Mouse (Mus musculus) testis, adult 2 months (tissue): ENCODE data around the gene Osbp2. TPM values are rescaled to one million over a fixed set of nuclear protein-coding genes. Genes with fewer than 3 reads are reported as not detected.

Source experiments
- H3K27ac ChIP-seq: fragments of 200-500 bp; 2 replicates; pipeline ENCODE4 v1.5.1; 2012; ENCODE audit warnings: low read depth, low read length; ENCODE audit not compliant: control insufficient read depth, insufficient read depth
- H3K27me3 ChIP-seq: fragments of 200-500 bp; 2 replicates; pipeline ENCODE4 v1.6.1; 2012; ENCODE audit warnings: mild to moderate bottlenecking, low read length, moderate library complexity; ENCODE audit not compliant: control insufficient read depth, insufficient read depth
- H3K36me3 ChIP-seq: fragments of 200-500 bp; 2 replicates; pipeline ENCODE4 v1.6.1; 2012; ENCODE audit warnings: mild to moderate bottlenecking, low read length; ENCODE audit not compliant: control insufficient read depth, insufficient read depth
- H3K4me1 ChIP-seq: fragments of 200-500 bp; 2 replicates; pipeline ENCODE4 v1.6.1; 2012; ENCODE audit warnings: low read length; ENCODE audit not compliant: control insufficient read depth, insufficient read depth
- H3K4me3 ChIP-seq: fragments of 200-500 bp; 2 replicates; pipeline ENCODE4 v1.5.1; 2012; ENCODE audit warnings: low read depth, mild to moderate bottlenecking, low read length, moderate library complexity, mixed read lengths; ENCODE audit not compliant: control insufficient read depth
- CTCF ChIP-seq: fragments of 200-500 bp; IDR thresholded peaks from 2 replicates; pipeline ENCODE4 v1.5.1; 2012; ENCODE audit warnings: low read depth, mild to moderate bottlenecking, inconsistent platforms, low read length, moderate library complexity; ENCODE audit not compliant: control insufficient read depth, insufficient read depth, insufficient replicate concordance
- POLR2A ChIP-seq: fragments of 200-500 bp; IDR thresholded peaks from 2 replicates; pipeline ENCODE4 v1.6.1; 2012; ENCODE audit warnings: low read depth, mild to moderate bottlenecking, inconsistent platforms, low read length, moderate library complexity; ENCODE audit not compliant: control insufficient read depth
- polyA plus RNA-seq: library from polyadenylated mRNA; depleted of rRNA; stranded (reverse); fragments of >200 nt; gene quantifications from 2 replicates; pipeline ENCODE4 v1.2.3, GENCODE M21; 2012

Gene Osbp2
- polyA plus RNA-seq, 1 experiment, result 710 TPM

DNA sequence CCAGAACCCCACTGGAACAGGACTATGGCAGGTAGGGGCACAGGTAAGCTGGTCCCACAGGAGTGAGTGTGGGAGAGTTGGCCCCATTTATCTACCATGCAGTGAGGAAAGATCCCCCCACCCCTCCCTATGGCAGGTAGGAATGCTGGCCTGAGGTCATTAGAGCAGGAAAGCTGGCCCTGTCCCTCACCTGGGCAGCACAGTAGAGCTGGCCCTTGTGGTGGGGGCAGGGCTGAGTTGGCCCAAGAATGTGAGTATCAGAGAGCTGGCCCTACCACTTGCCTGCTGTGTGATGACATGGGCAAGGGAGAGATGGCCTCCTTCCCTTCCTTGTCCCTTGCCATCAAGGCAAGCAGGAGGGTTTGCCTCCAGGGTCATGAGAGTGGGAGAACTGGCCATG lies 73.0 kb downstream of the Osbp2 start:
- H3K4me3 ChIP-seq, result no peak overlapping the region
- H3K27me3 ChIP-seq, result no peaks in the 10 kb centered on the region
- no peaks in the 10 kb centered on the region for H3K4me1 ChIP-seq
- H3K27ac ChIP-seq, result no peak overlapping the region
- no peaks in the 10 kb centered on the region for H3K36me3 ChIP-seq
- TF ChIP-seq POLR2A, result no peak
- TF ChIP-seq CTCF, result no peak

DNA sequence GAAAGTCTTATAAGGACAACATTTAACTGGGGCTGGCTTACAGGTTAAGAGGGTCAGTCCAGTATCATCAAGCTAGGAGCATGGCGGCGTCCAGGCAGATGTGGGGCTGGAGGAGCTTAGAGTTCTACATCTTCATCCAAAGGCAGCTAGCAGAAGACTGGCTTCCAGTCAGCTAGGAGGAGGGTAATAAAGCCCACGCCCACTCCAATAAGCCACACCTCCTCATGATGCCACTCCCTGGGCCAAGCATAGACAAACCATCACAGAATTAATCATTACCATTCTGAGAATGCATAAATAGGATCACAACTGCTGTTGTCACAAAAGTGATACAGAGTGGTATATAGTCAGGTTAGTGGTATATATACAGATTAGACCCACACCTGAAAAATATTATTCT lies 73.8 kb downstream of the Osbp2 start:
- Histone ChIP-seq H3K4me1 (no peaks in the 10 kb centered on the region), H3K27ac (no peak overlapping the region), H3K27me3 (no peaks in the 10 kb centered on the region), H3K4me3 (no peak overlapping the region), H3K36me3 (no peaks in the 10 kb centered on the region)
- TF ChIP-seq POLR2A (no peak), CTCF (no peak)

- Histone ChIP-seq H3K27me3 (no peaks in the 10 kb centered on the region), H3K36me3 (no peaks in the 10 kb centered on the region), H3K4me3 (no peak overlapping the region), H3K4me1 (no peaks in the 10 kb centered on the region; the same call in 1 of the 2 replicates), H3K27ac (no peak overlapping the region)
- no peak for TF ChIP-seq POLR2A
- peak; percentile 50; the same call in 1 of the 2 replicates for TF ChIP-seq CTCF
These were observed 77.1 kb downstream of the Osbp2 start for GRCm38 (mm10) chr11:3786564-3786963.

- no peak for TF ChIP-seq POLR2A
- no peak for TF ChIP-seq CTCF
- peaks cover 15% of the 10 kb centered on the region for H3K4me1 ChIP-seq
- no peaks in the 10 kb centered on the region for H3K36me3 ChIP-seq
- H3K27me3 ChIP-seq, result no peaks in the 10 kb centered on the region
- no peak overlapping the region for H3K4me3 ChIP-seq
- H3K27ac ChIP-seq, result no peak overlapping the region
These were observed 88.4 kb downstream of the Osbp2 start for GRCm38 (mm10) chr11:3775263-3775644.

DNA sequence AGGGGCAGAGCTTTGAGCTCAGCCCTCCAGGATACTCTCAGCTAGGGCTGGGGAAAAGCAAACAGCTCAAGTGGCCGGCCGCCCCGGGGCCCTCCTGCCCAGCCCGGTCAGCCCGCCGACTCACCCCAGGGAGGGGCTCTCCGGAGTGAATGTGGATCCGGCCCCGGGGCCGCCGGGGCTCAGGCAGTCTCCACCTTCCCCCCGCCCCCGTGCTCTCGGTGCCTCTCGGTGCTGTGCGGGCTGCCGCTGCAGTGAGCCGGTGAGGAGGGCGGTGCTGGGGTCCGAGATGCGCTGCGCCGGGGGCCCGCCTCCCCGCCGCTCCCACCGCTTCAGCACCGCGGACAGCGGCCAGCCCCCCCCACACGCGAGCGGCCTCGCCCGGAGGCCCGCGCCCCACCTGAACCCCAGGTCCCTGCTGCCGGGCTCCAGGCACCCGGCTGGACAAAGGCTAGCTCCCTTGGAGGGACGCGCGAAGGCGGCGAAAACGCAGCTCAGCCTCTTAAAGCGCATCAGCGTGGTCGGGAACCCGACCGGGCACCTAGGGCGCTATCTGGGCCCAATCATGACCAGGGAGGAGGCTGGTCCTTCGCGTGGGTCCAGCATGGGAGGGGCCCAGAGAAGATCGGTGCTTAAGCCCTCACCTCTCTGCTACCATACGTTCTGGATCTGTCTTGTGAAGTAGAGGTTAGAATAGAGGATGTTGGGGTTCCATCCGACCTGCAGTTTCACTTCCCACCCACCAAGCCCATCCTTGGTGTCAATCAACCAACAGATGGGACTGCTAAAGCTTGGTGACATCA lies 89.0 kb downstream of the Osbp2 start:
- Histone ChIP-seq H3K36me3 (no peaks in the 10 kb centered on the region), H3K27me3 (no peaks in the 10 kb centered on the region), H3K27ac (no peak overlapping the region), H3K4me1 (peaks cover 15% of the 10 kb centered on the region), H3K4me3 (peak overlapping the region; percentile 43)
- no peak for TF ChIP-seq POLR2A
- TF ChIP-seq CTCF, result no peak

GRCm38 (mm10) chr11:3773782-3774462 lies 89.8 kb downstream of the Osbp2 start:
- Histone ChIP-seq H3K27me3 (no peaks in the 10 kb centered on the region), H3K36me3 (no peaks in the 10 kb centered on the region), H3K4me3 (no peak overlapping the region), H3K4me1 (peaks cover 15% of the 10 kb centered on the region), H3K27ac (no peak overlapping the region)
- no peak for TF ChIP-seq POLR2A
- no peak for TF ChIP-seq CTCF

DNA sequence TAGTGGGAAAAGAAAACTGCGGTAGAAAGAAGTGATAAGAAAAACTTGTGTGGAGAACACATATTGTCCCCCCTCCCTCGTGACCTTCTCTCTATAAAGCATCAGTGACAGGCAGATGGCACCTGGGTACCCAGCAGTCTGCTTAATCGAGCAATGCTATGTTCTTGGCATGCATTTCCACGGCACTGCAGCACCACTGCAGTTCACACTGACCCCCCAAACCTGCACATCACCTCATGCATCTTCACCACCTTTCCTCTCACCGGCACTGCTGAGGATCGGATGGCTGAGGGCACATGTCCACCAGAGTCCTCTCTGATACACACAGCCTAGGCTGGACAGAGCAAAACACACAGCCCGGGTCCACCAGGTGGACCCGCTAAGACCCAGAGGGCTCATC lies 90.6 kb downstream of the Osbp2 start:
- no peak overlapping the region for H3K27ac ChIP-seq
- TF ChIP-seq CTCF, result no peak
- no peak for TF ChIP-seq POLR2A
- H3K4me1 ChIP-seq, result peaks cover 14% of the 10 kb centered on the region
- H3K27me3 ChIP-seq, result no peaks in the 10 kb centered on the region
- no peak overlapping the region for H3K4me3 ChIP-seq
- H3K36me3 ChIP-seq, result no peaks in the 10 kb centered on the region
